Mouse (Mus musculus): ENCODE measurements around the gene Camk1.

GRCm38 (mm10) chr6:113366639-113367038 lies 22.9 kb upstream of the Camk1 start:
- TF ChIP-seq CTCF (IDR thresholded peaks at IDR 0.05) = no peak
- TF ChIP-seq EP300 (IDR thresholded peaks at IDR 0.05) = no peak
